Mouse (Mus musculus) liver, embryonic 14.5 days (tissue): ENCODE measurements around the gene Magel2. TPM values are rescaled to one million over a fixed set of nuclear protein-coding genes. Genes with fewer than 3 reads are reported as not detected.

Experiments
- ATAC-seq: fragments of 200-750 bp; cut with Nextera tagmentation; 2 replicates; pipeline ENCODE4 v1.8.0; 2017; ENCODE audit warnings: moderate number of reproducible peaks, mild to moderate bottlenecking, moderate library complexity; ENCODE audit not compliant: insufficient read depth
- DNase-seq, 3 experiments: peaks; one replicate each; pipeline ENCODE4 v3.0.0-alpha.2; 2012 to 2013; ENCODE audit warnings: low read depth in 3 of 3, low spot score in 3 of 3
- H3K27ac ChIP-seq: fragments of 300-500 bp; sonication (generic); 2 replicates; pipeline ENCODE4 v1.5.1; 2014; ENCODE audit warnings: moderate library complexity, mild to moderate bottlenecking, control low read depth, inconsistent platforms
- H3K27me3 ChIP-seq: fragments of 300-500 bp; sonication (generic); 2 replicates; pipeline ENCODE4 v1.6.1; 2014; ENCODE audit warnings: mild to moderate bottlenecking, low read length, moderate library complexity; ENCODE audit not compliant: control insufficient read depth, insufficient read depth
- H3K36me3 ChIP-seq: fragments of 300-500 bp; sonication (generic); replicated peaks from 2 replicates; pipeline ENCODE4 v1.6.1; 2014; ENCODE audit warnings: low read depth; ENCODE audit not compliant: control insufficient read depth, insufficient read depth
- H3K4me1 ChIP-seq, 2 experiments: fragments of 200-500 bp in 1 of 2; fragments of 300-500 bp in 1 of 2; sonication (generic) in 1 of 2; replicated peaks; 2 replicates each; pipeline ENCODE4 v1.6.1; 2012 to 2014; ENCODE audit warnings: antibody characterized with exemption in 1 of 2, inconsistent platforms in 1 of 2, low read length in 1 of 2; ENCODE audit not compliant: control insufficient read depth in 2 of 2, insufficient read depth in 2 of 2
- H3K4me2 ChIP-seq: fragments of 300-500 bp; sonication (generic); 2 replicates; pipeline ENCODE4 v1.6.1; 2014; ENCODE audit warnings: low read depth, mild to moderate bottlenecking, control low read depth, moderate library complexity
- H3K4me3 ChIP-seq, 2 experiments: fragments of 200-500 bp in 1 of 2; fragments of 300-500 bp in 1 of 2; sonication (generic) in 1 of 2; 2 replicates each; pipeline ENCODE4 v1.5.1; 2012 to 2014; ENCODE audit warnings: low read depth in 2 of 2, low read length in 2 of 2, mild to moderate bottlenecking in 2 of 2, control low read depth in 1 of 2, inconsistent platforms in 1 of 2, moderate library complexity in 1 of 2; ENCODE audit not compliant: insufficient read depth in 1 of 2
- H3K9ac ChIP-seq: fragments of 300-500 bp; sonication (generic); replicated peaks from 2 replicates; pipeline ENCODE4 v1.6.1; 2014; ENCODE audit warnings: mild to moderate bottlenecking, control low read depth, moderate library complexity
- H3K9me3 ChIP-seq: fragments of 300-500 bp; sonication (generic); 2 replicates; pipeline ENCODE4 v1.6.1; 2016; ENCODE audit warnings: low read length, mixed read lengths; ENCODE audit not compliant: control insufficient read depth
- CTCF ChIP-seq: IDR thresholded peaks from 2 replicates; pipeline ENCODE4 v1.5.1; 2016; ENCODE audit warnings: antibody characterized with exemption, low read depth, control low read depth
- EP300 ChIP-seq: IDR thresholded peaks from 2 replicates; pipeline ENCODE4 v1.6.1; 2016; ENCODE audit warnings: antibody characterized with exemption, low read depth
- WGBS: fragments of 180-500 bp; shearing (Covaris S2); extraction: QIAGEN DNeasy Blood & Tissue Kit; methylation state at CpG from one replicate; pipeline ENCODE4 v1.1.7; 2014; ENCODE audit not compliant: insufficient replicate concordance; 5-methylcytosine and 5-hydroxymethylcytosine counted together
- polyA plus RNA-seq, 2 experiments: library from polyadenylated mRNA; depleted of rRNA in 1 of 2; stranded (reverse) in 1 of 2; unstranded in 1 of 2; fragments of >200 nt; fragmentation: Nextera tagmentation in 1 of 2; extraction: Ambion mirVana in 1 of 2; gene quantifications; 2 replicates each; pipeline versions ENCODE4 v1.2.1 to v1.2.3; 2012 to 2014

The Magel2 gene
- polyA plus RNA-seq, 2 experiments: 0.04 TPM

DNA sequence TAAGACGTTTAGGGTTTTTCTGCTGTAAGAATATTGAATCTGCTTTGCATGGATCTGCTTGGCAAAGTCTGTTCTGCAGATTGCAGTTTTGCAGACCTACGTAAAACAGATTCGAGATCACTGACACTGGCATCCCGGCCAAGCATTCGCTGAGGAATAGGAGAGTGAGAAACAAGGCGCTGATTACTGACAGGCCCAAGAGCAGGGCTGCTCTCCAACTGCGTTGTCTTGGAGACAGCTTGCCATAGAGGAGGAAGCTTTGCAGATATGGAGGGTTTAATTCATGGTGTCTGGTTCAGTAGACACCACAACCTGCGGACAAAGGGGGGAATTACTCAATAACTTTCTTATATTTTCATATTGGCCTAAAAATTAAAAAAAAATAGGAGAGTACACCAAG, 25.5 kb upstream of the Magel2 start:
- Histone ChIP-seq H3K9ac (no peak overlapping the region), H3K27me3 (no peaks in the 10 kb centered on the region), H3K4me2 (no peak overlapping the region), H3K4me1 (no peaks in the 10 kb centered on the region), H3K9me3 (no peaks in the 10 kb centered on the region), H3K36me3 (no peaks in the 10 kb centered on the region), H3K4me3 (no peak overlapping the region), H3K27ac (no peak overlapping the region)
- TF ChIP-seq CTCF: no peak
- TF ChIP-seq EP300: no peak
- DNase-seq: no peak
- ATAC-seq: no peak
- WGBS: 42% methylated on average over 8 of the region's 8 CpGs

DNA sequence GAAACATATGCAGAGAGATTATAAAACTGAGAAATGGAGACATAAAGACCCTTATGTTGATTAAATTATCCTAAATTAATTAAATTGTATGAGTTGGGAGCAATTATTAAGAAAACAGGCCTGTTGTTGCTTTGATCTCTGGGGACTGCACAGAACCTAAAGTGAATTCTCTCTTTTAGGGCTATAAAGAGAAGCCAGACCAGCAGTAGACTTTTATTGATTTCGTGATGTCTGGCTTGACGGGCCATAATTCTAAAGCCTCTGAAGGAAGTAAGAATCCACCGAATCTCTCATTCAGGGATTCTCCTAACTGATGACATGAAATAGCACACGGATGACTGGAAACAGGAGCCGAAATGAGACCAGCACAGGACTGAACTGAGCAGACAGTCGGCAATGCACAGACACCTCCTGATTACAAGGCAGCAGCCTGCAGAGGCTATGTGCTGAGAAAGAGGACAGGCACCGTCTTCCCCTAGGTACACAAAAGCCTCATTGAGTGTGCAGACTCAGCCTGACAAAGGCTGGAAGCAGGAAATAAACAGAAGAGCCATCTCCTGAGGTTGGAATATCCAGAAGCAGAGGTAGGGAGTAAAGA, 11.7 kb upstream of the Magel2 start:
- Histone ChIP-seq H3K4me3 (no peak overlapping the region), H3K27ac (no peak overlapping the region), H3K27me3 (no peaks in the 10 kb centered on the region), H3K9me3 (no peaks in the 10 kb centered on the region), H3K4me1 (no peaks in the 10 kb centered on the region), H3K4me2 (no peak overlapping the region), H3K36me3 (no peaks in the 10 kb centered on the region), H3K9ac (no peak overlapping the region)
- WGBS: 51% methylated on average over 7 of the region's 7 CpGs
- TF ChIP-seq CTCF (no peak), EP300 (no peak)
- DNase-seq (no peak), ATAC-seq (no peak)

DNA sequence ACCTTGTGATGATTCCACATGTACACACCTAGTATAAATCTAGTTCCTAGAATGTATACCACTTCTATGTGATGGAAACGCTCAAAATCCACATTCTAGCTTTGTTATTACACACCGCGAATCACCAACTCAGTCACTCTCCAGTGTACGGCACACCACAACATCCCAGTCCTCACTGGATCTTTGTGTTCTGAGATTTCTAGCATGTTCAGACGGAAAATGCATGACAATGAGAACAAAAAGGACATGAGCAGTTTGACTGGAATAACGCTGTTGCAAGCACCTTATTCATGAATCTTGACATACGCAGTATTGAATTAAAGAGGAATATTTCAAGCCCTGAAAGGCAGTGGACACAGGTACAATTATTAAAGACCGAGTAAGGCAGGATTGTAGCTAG, 10.1 kb upstream of the Magel2 start:
- H3K36me3 ChIP-seq: no peaks in the 10 kb centered on the region
- DNase-seq (no peak), ATAC-seq (no peak)
- 57% methylated on average over 8 of the region's 8 CpGs for WGBS
- no peak overlapping the region for H3K9ac ChIP-seq
- TF ChIP-seq CTCF (no peak), EP300 (no peak)
- no peak overlapping the region for H3K27ac ChIP-seq
- H3K4me1 ChIP-seq: no peaks in the 10 kb centered on the region
- no peak overlapping the region for H3K4me3 ChIP-seq
- no peaks in the 10 kb centered on the region for H3K27me3 ChIP-seq
- no peak overlapping the region for H3K4me2 ChIP-seq
- no peaks in the 10 kb centered on the region for H3K9me3 ChIP-seq

DNA sequence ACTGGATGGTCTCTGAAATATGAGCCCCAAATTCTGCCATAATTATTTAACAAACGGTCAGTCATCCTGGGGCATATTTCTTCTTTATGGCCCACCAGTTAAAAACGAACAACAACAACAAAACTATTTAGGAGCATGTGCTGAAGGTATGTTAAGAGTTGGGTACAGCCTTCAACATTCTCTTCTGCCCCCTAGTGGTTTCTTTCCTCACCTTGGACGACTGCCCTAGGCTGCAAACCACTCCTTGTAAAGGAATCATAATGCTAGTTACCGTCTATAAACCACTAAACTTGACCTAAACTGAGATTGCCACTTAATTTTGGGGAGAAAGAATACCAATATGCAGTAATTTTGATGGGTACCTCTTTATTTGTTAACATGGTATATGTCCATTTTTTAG, 1.2 kb upstream of the Magel2 start:
- no peak for ATAC-seq
- Histone ChIP-seq H3K27ac (no peak overlapping the region), H3K9ac (no peak overlapping the region), H3K4me1 (no peaks in the 10 kb centered on the region), H3K9me3 (no peaks in the 10 kb centered on the region), H3K36me3 (no peaks in the 10 kb centered on the region), H3K27me3 (no peaks in the 10 kb centered on the region), H3K4me2 (no peak overlapping the region), H3K4me3 (no peak overlapping the region)
- 19% methylated on average over 4 of the region's 4 CpGs for WGBS
- TF ChIP-seq CTCF: 0 out of 2 replicates have a peak, but pooled peaks have one; percentile 13
- no peak for TF ChIP-seq EP300
- no peak for DNase-seq

DNA sequence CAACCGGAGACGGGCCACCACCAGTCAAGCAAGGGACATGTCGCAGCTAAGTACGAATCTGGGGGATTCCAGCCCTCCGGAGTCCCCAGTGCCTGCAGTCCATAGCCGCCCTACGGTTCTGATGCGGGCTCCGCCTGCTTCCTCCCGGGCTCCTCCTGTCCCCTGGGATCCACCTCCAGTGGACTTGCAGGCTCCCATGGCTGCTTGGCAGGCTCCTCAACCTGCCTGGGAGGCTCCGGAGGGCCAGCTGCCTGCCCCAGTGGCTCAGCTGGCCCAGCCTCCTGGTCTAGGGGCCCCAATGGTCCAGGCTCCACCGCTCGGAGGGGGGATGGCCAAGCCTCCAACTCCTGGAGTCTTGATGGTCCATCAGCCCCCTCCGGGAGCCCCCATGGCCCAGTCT, 503 bp downstream of the Magel2 start:
- no peaks in the 10 kb centered on the region for H3K36me3 ChIP-seq
- no peak overlapping the region for H3K9ac ChIP-seq
- no peak for ATAC-seq
- H3K4me1 ChIP-seq: no peaks in the 10 kb centered on the region
- H3K27me3 ChIP-seq: no peaks in the 10 kb centered on the region
- H3K4me2 ChIP-seq: no peak overlapping the region
- 25% methylated on average over 14 of the region's 14 CpGs for WGBS
- no peak overlapping the region for H3K27ac ChIP-seq
- no peaks in the 10 kb centered on the region for H3K9me3 ChIP-seq
- no peak overlapping the region for H3K4me3 ChIP-seq
- TF ChIP-seq EP300 (no peak), CTCF (no peak)
- DNase-seq: no peak
